Mouse (Mus musculus): Measurements from ENCODE around the gene Arg1.

DNA sequence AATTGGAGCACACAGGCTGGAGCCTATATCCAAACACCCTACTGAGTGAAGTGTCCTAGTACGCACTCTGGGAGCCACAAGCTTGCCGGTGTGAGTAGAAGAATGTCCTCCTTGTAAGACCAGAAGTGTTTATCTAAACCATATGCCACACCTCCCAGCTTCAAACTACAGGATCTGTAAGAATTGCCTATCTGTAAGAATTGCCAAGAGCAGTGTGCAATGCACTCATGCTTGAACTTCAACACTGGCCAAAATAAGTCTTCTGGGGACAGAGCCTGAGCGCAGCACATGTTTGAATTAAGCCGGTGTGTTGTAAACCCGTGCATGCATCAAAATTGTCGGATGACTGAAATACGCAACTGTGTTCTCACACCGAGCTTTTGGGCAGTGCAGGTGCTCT, 21.0 kb upstream of the Arg1 start:
- TF ChIP-seq CTCF (IDR thresholded peaks at IDR 0.05; ENCODE audit: insufficient read depth, low read depth, low read length): no peak
- TF ChIP-seq POLR2A (IDR thresholded peaks at IDR 0.05; ENCODE audit: insufficient read depth, low read depth, low read length): no peak

All from olfactory bulb, adult 2 months (tissue).